Mouse (Mus musculus) heart, adult 18-20 months (tissue): ENCODE results near the gene Cers1. TPM values are rescaled to one million over a fixed set of nuclear protein-coding genes. Genes with fewer than 3 reads are reported as not detected.

Source experiments
- total RNA-seq, 2 experiments: library from RNA; stranded (reverse); gene quantifications; 2 replicates each; pipeline ENCODE4 v1.2.3; 2021

Cers1 gene
- total RNA-seq, 2 experiments from 2014 or later: 0.55 to 0.57 TPM

Other genes starting within 250 kb of the Cers1 start
- gene Tm6sf2, start 242.9 kb upstream of the Cers1 start, total RNA-seq: 1 to 10 TPM in 1 of 2 experiments, under 1 TPM in 1; 0.52 to 1.4 TPM
- under 1 TPM in 1 of 2 experiments, not detected in 1; 0.08 TPM for gene Hapln4, start 232.3 kb upstream of the Cers1 start, total RNA-seq
- under 1 TPM in 1 of 2 experiments, not detected in 1; 0.03 TPM for gene Ncan, start 194.9 kb upstream of the Cers1 start, total RNA-seq
- gene Nr2c2ap, start 184.4 kb upstream of the Cers1 start, total RNA-seq: 1 to 10 TPM; 7.5 to 7.9 TPM
- gene Rfxank, start 176.6 kb upstream of the Cers1 start, total RNA-seq: 10 to 100 TPM; 19.8 to 19.9 TPM
- 10 to 100 TPM; 17.6 to 28.5 TPM for gene Borcs8, start 176.3 kb upstream of the Cers1 start, total RNA-seq
- under 1 TPM in 1 of 2 experiments, not detected in 1; 0.31 TPM for gene Mef2b, start 176.1 kb upstream of the Cers1 start, total RNA-seq
- 100 to 1,000 TPM in 1 of 2 experiments, 10 to 100 TPM in 1; 90.1 to 101 TPM for gene Tmem161a, start 143.4 kb upstream of the Cers1 start, total RNA-seq
- 10 to 100 TPM; 53.5 to 54.8 TPM for gene Slc25a42, start 103.5 kb upstream of the Cers1 start, total RNA-seq
- gene Sugp2, start 81.5 kb upstream of the Cers1 start, total RNA-seq: 10 to 100 TPM; 37.3 to 39.1 TPM
- gene Armc6, start 81.3 kb upstream of the Cers1 start, total RNA-seq: 1 to 10 TPM; 6.8 to 7.8 TPM
- gene Homer3, start 32.9 kb upstream of the Cers1 start, total RNA-seq: 1 to 10 TPM; 7.7 to 8.4 TPM
- gene Ddx49, start 13.3 kb upstream of the Cers1 start, total RNA-seq: 10 to 100 TPM; 27.4 to 34.6 TPM
- gene Cope, start 13.3 kb upstream of the Cers1 start, total RNA-seq: 100 to 1,000 TPM; 157 to 174 TPM
- under 1 TPM in 1 of 2 experiments, not detected in 1; 0.28 TPM for gene Gdf1, start 14.0 kb downstream of the Cers1 start, total RNA-seq
- gene Upf1, start 37.5 kb downstream of the Cers1 start, total RNA-seq: 10 to 100 TPM; 46.1 to 46.8 TPM
- gene Comp, start 57.8 kb downstream of the Cers1 start, total RNA-seq: 1 to 10 TPM; 5.1 to 6.6 TPM
- gene Crtc1, start 123.8 kb downstream of the Cers1 start, total RNA-seq: 1 to 10 TPM; 7.8 to 9.0 TPM
- 1 to 10 TPM; 8.4 to 9.7 TPM for gene Klhl26, start 161.2 kb downstream of the Cers1 start, total RNA-seq
- gene Tmem59l, start 171.6 kb downstream of the Cers1 start, total RNA-seq: not detected
- under 1 TPM; 0.20 to 0.62 TPM for gene Crlf1, start 177.4 kb downstream of the Cers1 start, total RNA-seq
- 100 to 1,000 TPM; 113 to 128 TPM for gene Rex1bd, start 191.0 kb downstream of the Cers1 start, total RNA-seq
- gene Uba52, start 195.0 kb downstream of the Cers1 start, total RNA-seq: 1,000 to 10,000 TPM; 1,328 to 1,514 TPM
- 100 to 1,000 TPM; 120 to 129 TPM for gene Fkbp8, start 211.9 kb downstream of the Cers1 start, total RNA-seq
- gene Kxd1, start 212.2 kb downstream of the Cers1 start, total RNA-seq: 100 to 1,000 TPM in 1 of 2 experiments, 10 to 100 TPM in 1; 92.4 to 107 TPM
- 10 to 100 TPM; 10.9 to 12.0 TPM for gene Ell, start 223.7 kb downstream of the Cers1 start, total RNA-seq